In genomic region chr13:110422434-110422833, GRCm38 (mm10) we compare ENCODE assay signal across 24 mouse cellular contexts. TPM values are rescaled to one million over a fixed set of nuclear protein-coding genes. Genes with fewer than 3 reads are reported as not detected.
DNase-seq lines count a peak whose midpoint lies in the region; ATAC-seq and TF ChIP-seq lines count a peak whose summit lies in the region.
"Had no signal": no experiment of that assay in that cellular context is flagged by ENCODE, and none has a peak within 500 bp of the region (broad histone marks: within the 10 kb centered on the region; RNA-seq: fewer than 3 reads in every experiment).

No protein-coding gene starts in this region.

- no peak for TF ChIP-seq EP300 in lung, postnatal 0 days (IDR thresholded peaks at IDR 0.05)

- 27% methylated on average over 7 of the region's 7 CpGs for WGBS in intestine, embryonic 15.5 days
- WGBS in intestine, postnatal 0 days, result 25% methylated on average over 7 of the region's 7 CpGs
- WGBS in lung, embryonic 16.5 days, result 10% methylated on average over 7 of the region's 7 CpGs
- WGBS in lung, postnatal 0 days, result 18% methylated on average over 7 of the region's 7 CpGs
- WGBS in intestine, embryonic 16.5 days, result 36% methylated on average over 7 of the region's 7 CpGs
- 19% methylated on average over 7 of the region's 7 CpGs for WGBS in stomach, embryonic 16.5 days

- no peak for TF ChIP-seq CTCF in intestine, postnatal 0 days (IDR thresholded peaks at IDR 0.05; ENCODE audit: low read depth)
- TF ChIP-seq CTCF in lung, postnatal 0 days (IDR thresholded peaks at IDR 0.05), result no peak

- ATAC-seq in intestine, embryonic 15.5 days, result peak; percentile 61
- no peak for ATAC-seq in intestine, postnatal 0 days
- no peak for ATAC-seq in lung, embryonic 16.5 days (ENCODE audit: low read depth)
- no peak for ATAC-seq in lung, postnatal 0 days
- ATAC-seq in intestine, embryonic 16.5 days, result peak; percentile 55
- peak; percentile 62 for ATAC-seq in stomach, embryonic 16.5 days (ENCODE audit: insufficient read depth, low FRiP score)
- ATAC-seq: activated CD4-positive, CD25-positive, alpha-beta regulatory T cell, adult 4 months; CD4-positive, CD25-positive, alpha-beta regulatory T cell, adult 4 months; forebrain, embryonic 13.5 days; Patski had no signal

- H3K4me3 ChIP-seq in intestine, embryonic 15.5 days (replicated peaks), result no peak overlapping the region
- H3K4me3 ChIP-seq in intestine, postnatal 0 days (ENCODE audit: low read depth, low read length), result no peak overlapping the region
- no peak overlapping the region for H3K4me3 ChIP-seq in lung, embryonic 16.5 days (ENCODE audit: low read length)
- H3K4me3 ChIP-seq in lung, postnatal 0 days (ENCODE audit: low read depth, low read length), result no peak overlapping the region
- H3K4me3 ChIP-seq in intestine, embryonic 16.5 days (ENCODE audit: low read length), result no peak overlapping the region
- H3K4me3 ChIP-seq in stomach, embryonic 16.5 days (replicated peaks; ENCODE audit: low read length), result no peak overlapping the region
- H3K4me3 ChIP-seq: embryonic facial prominence, embryonic 10.5 days; embryonic facial prominence, embryonic 12.5 days; forebrain, embryonic 13.5 days had no signal

- H3K27ac ChIP-seq in intestine, embryonic 15.5 days, result no peak overlapping the region
- H3K27ac ChIP-seq in intestine, postnatal 0 days (ENCODE audit: low read depth, low read length), result no peak overlapping the region
- H3K27ac ChIP-seq in lung, embryonic 16.5 days (ENCODE audit: low read length), result no peak overlapping the region
- no peak overlapping the region for H3K27ac ChIP-seq in lung, postnatal 0 days (ENCODE audit: low read length)
- H3K27ac ChIP-seq in intestine, embryonic 16.5 days (ENCODE audit: low read length), result no peak overlapping the region
- H3K27ac ChIP-seq in stomach, embryonic 16.5 days (ENCODE audit: low read length), result no peak overlapping the region
- H3K27ac ChIP-seq: embryonic facial prominence, embryonic 10.5 days; embryonic facial prominence, embryonic 12.5 days; forebrain, embryonic 13.5 days had no signal

- no peaks in the 10 kb centered on the region for H3K9me3 ChIP-seq in intestine, embryonic 15.5 days
- no peaks in the 10 kb centered on the region for H3K9me3 ChIP-seq in intestine, postnatal 0 days (ENCODE audit: control insufficient read depth)
- no peaks in the 10 kb centered on the region for H3K9me3 ChIP-seq in lung, embryonic 16.5 days (ENCODE audit: control insufficient read depth, low read length)
- no peaks in the 10 kb centered on the region for H3K9me3 ChIP-seq in lung, postnatal 0 days (ENCODE audit: low read length)
- H3K9me3 ChIP-seq in intestine, embryonic 16.5 days (ENCODE audit: control insufficient read depth, low read length), result no peaks in the 10 kb centered on the region
- no peaks in the 10 kb centered on the region for H3K9me3 ChIP-seq in stomach, embryonic 16.5 days (replicated peaks; ENCODE audit: control insufficient read depth, low read length)
- H3K9me3 ChIP-seq: embryonic facial prominence, embryonic 10.5 days; embryonic facial prominence, embryonic 12.5 days; forebrain, embryonic 13.5 days had no signal

- DNase-seq in lung, postnatal 0 days (ENCODE audit: low spot score), result no peak
- no peak for DNase-seq in layer of hippocampus, adult 11-12 months (ENCODE audit: low spot score)
- DNase-seq: adrenal gland, adult 8-10 months; adrenal gland, postnatal 14 days; adrenal gland, postnatal 36 days; B cell, adult 2 months; cerebellum, adult 11-12 months; cerebellum, adult 2 months; cerebellum, adult 9-10 months; cerebellum, postnatal 10 days; cerebellum, postnatal 25 days had no signal

- no peaks in the 10 kb centered on the region for H3K4me1 ChIP-seq in intestine, embryonic 15.5 days (replicated peaks)
- H3K4me1 ChIP-seq in intestine, postnatal 0 days (replicated peaks; ENCODE audit: control insufficient read depth, insufficient read depth, low read length), result no peaks in the 10 kb centered on the region
- peaks cover 4% of the 10 kb centered on the region; the same call in 1 of the 2 replicates for H3K4me1 ChIP-seq in lung, embryonic 16.5 days (replicated peaks; ENCODE audit: control insufficient read depth, insufficient read depth, low read length)
- no peaks in the 10 kb centered on the region for H3K4me1 ChIP-seq in lung, postnatal 0 days (ENCODE audit: insufficient read depth, low read depth, low read length)
- H3K4me1 ChIP-seq in intestine, embryonic 16.5 days (ENCODE audit: control insufficient read depth, insufficient read depth, low read length), result peaks cover 2% of the 10 kb centered on the region; the same call in 1 of the 2 replicates
- no peaks in the 10 kb centered on the region for H3K4me1 ChIP-seq in stomach, embryonic 16.5 days (ENCODE audit: control insufficient read depth, insufficient read depth, low read length)
- H3K4me1 ChIP-seq: embryonic facial prominence, embryonic 10.5 days; embryonic facial prominence, embryonic 12.5 days; forebrain, embryonic 13.5 days had no signal

- H3K4me2 ChIP-seq in intestine, embryonic 15.5 days (replicated peaks), result no peak overlapping the region
- no peak overlapping the region for H3K4me2 ChIP-seq in intestine, postnatal 0 days (replicated peaks; ENCODE audit: low read depth)
- 0 out of 2 replicates have a peak overlapping the region, but pooled peaks have one; percentile 3 for H3K4me2 ChIP-seq in lung, embryonic 16.5 days (ENCODE audit: low read depth, low read length)
- H3K4me2 ChIP-seq in lung, postnatal 0 days (replicated peaks; ENCODE audit: low read depth, low read length), result no peak overlapping the region
- no peak overlapping the region for H3K4me2 ChIP-seq in intestine, embryonic 16.5 days (ENCODE audit: low read depth, low read length)
- no peak overlapping the region for H3K4me2 ChIP-seq in stomach, embryonic 16.5 days (ENCODE audit: low read depth, low read length)
- H3K4me2 ChIP-seq: embryonic facial prominence, embryonic 12.5 days; forebrain, embryonic 13.5 days had no signal

- no peaks in the 10 kb centered on the region for H3K27me3 ChIP-seq in intestine, embryonic 15.5 days (replicated peaks)
- no peaks in the 10 kb centered on the region for H3K27me3 ChIP-seq in intestine, postnatal 0 days (replicated peaks; ENCODE audit: control insufficient read depth, insufficient read depth, low read length)
- no peaks in the 10 kb centered on the region for H3K27me3 ChIP-seq in lung, embryonic 16.5 days (ENCODE audit: control insufficient read depth, insufficient read depth, low read depth, low read length)
- H3K27me3 ChIP-seq in lung, postnatal 0 days (replicated peaks; ENCODE audit: insufficient read depth, low read length), result no peaks in the 10 kb centered on the region
- no peaks in the 10 kb centered on the region for H3K27me3 ChIP-seq in intestine, embryonic 16.5 days (replicated peaks; ENCODE audit: control insufficient read depth, insufficient read depth, low read length)
- H3K27me3 ChIP-seq in stomach, embryonic 16.5 days (ENCODE audit: control insufficient read depth, insufficient read depth, low read length), result no peaks in the 10 kb centered on the region
- H3K27me3 ChIP-seq: CH12.LX; embryonic facial prominence, embryonic 12.5 days; forebrain, embryonic 13.5 days; Patski had no signal

- no peaks in the 10 kb centered on the region for H3K36me3 ChIP-seq in intestine, embryonic 15.5 days
- no peaks in the 10 kb centered on the region for H3K36me3 ChIP-seq in intestine, postnatal 0 days (ENCODE audit: control insufficient read depth, insufficient read depth)
- no peaks in the 10 kb centered on the region for H3K36me3 ChIP-seq in lung, embryonic 16.5 days (ENCODE audit: control insufficient read depth, insufficient read depth, low read length)
- H3K36me3 ChIP-seq in lung, postnatal 0 days (ENCODE audit: insufficient read depth, low read length), result no peaks in the 10 kb centered on the region
- no peaks in the 10 kb centered on the region for H3K36me3 ChIP-seq in intestine, embryonic 16.5 days (ENCODE audit: control insufficient read depth, insufficient read depth, low read length)
- no peaks in the 10 kb centered on the region for H3K36me3 ChIP-seq in stomach, embryonic 16.5 days (ENCODE audit: control insufficient read depth, insufficient read depth, low read length)
- H3K36me3 ChIP-seq: embryonic facial prominence, embryonic 10.5 days; embryonic facial prominence, embryonic 12.5 days; G1E had no signal

- H3K9ac ChIP-seq in intestine, embryonic 15.5 days, result no peak overlapping the region
- no peak overlapping the region for H3K9ac ChIP-seq in intestine, postnatal 0 days (ENCODE audit: low read depth, low read length)
- H3K9ac ChIP-seq in lung, embryonic 16.5 days (ENCODE audit: low read length), result no peak overlapping the region
- no peak overlapping the region for H3K9ac ChIP-seq in lung, postnatal 0 days (replicated peaks; ENCODE audit: low read depth)
- H3K9ac ChIP-seq in intestine, embryonic 16.5 days (ENCODE audit: low read depth, low read length), result no peak overlapping the region
- H3K9ac ChIP-seq in stomach, embryonic 16.5 days (ENCODE audit: low read length), result no peak overlapping the region
- H3K9ac ChIP-seq: embryonic facial prominence, embryonic 12.5 days; forebrain, embryonic 13.5 days had no signal

RNA-seq across cellular contexts. Expression of gene Plk2, which starts 27.6 kb away (rescaled TPM):
- 71.0 and 72.1 TPM in 2 replicates for polyA plus RNA-seq in intestine, embryonic 15.5 days (2015; fragmentation: Nextera tagmentation; extraction: Ambion mirVana)
- 16.4 and 19.0 TPM in 2 replicates for polyA plus RNA-seq in intestine, postnatal 0 days (2015; fragmentation: Nextera tagmentation; extraction: Ambion mirVana)
- 257 and 267 TPM in 2 replicates for polyA plus RNA-seq in lung, embryonic 16.5 days (2015; fragmentation: Nextera tagmentation; extraction: Ambion mirVana)
- 103 and 137 TPM in 2 replicates for polyA plus RNA-seq in lung, postnatal 0 days (2015; fragmentation: Nextera tagmentation; extraction: Ambion mirVana)
- 56.6 and 61.9 TPM in 2 replicates for polyA plus RNA-seq in intestine, embryonic 16.5 days (2015; fragmentation: Nextera tagmentation; extraction: Ambion mirVana)
- polyA plus RNA-seq in stomach, embryonic 16.5 days (2015; fragmentation: Nextera tagmentation; extraction: Ambion mirVana), result 115 and 120 TPM in 2 replicates
- polyA plus RNA-seq: G1E had no signal

Comparison
In these comparisons a context has a peak if more than half of its experiments do, and no peak if none do; other contexts are left out.
1. ATAC-seq: peak in intestine, embryonic 15.5 days (single experiment), intestine, embryonic 16.5 days (single experiment) and stomach, embryonic 16.5 days (single experiment); none in intestine, postnatal 0 days (single experiment), lung, embryonic 16.5 days (single experiment) and lung, postnatal 0 days (single experiment).